Mouse (Mus musculus) adrenal gland (tissue): ENCODE results near the gene D930020B18Rik.

ENCODE experiments used
- microRNA-seq, 2 experiments: library from miRNA; unstranded; fragments of <30 nt; microRNA quantifications; one replicate each; pipeline ENCODE4; 2019

The D930020B18Rik gene

Small RNA genes within 50 kb of the gene (microRNA-seq; reads per million reads assigned to microRNA genes)
- gene Gm24330: 0 reads per million in 2 experiments
